Mouse (Mus musculus) lung, postnatal 0 days (tissue): ENCODE measurements around the gene Adam19.

ENCODE experiments used
- CTCF ChIP-seq: IDR thresholded peaks from 2 replicates; pipeline ENCODE4 v1.5.1; 2016; ENCODE audit warnings: antibody characterized with exemption, mild to moderate bottlenecking
- EP300 ChIP-seq: IDR thresholded peaks from 2 replicates; pipeline ENCODE4 v1.6.1; 2016; ENCODE audit warnings: antibody characterized with exemption, mild to moderate bottlenecking, control low read depth

DNA sequence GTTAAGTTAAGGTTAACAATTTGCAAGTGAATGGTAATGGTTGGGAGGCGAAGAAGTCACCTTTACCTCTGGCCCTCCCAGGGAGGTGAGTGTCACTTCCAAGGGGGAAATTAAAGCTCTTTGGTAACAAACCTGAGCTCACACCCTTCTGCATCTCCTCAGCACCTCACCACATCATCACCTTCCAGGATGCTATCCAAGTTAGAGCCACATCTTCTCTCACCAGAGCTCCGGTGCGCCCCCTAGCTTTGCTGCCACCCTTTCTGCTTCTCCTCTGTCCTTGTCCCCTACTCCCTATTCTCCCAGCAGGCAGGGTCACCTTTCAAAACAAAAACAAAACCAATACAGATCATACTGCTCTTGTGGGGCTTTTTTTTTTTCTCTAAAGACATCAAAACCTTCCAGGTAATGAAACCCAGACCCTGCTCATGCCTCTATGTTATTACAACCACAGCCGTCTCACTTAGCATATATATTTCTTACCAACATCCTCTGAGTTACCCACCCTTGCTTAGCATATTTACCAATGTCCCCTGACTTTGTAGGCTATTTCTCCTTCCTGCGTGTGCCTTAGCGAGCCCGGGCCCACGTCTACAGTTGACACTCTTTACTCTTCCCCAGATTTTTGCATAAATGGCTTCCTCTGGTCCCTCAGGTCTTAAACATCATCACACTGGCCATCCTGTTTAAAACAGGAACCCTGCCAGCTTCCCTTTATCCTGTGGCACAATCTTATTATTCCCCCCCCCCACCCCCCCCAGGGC lies 4.3 kb downstream of the Adam19 start:
- peak; percentile 47 for TF ChIP-seq CTCF
- TF ChIP-seq EP300, result no peak
